Mouse (Mus musculus): ENCODE results near the gene Fam208b.
"Not testable (repeated sequence)": the region's sequence is repeated elsewhere in the genome, so short reads cannot be mapped to it uniquely, and the experiment has no call there.

Fam208b gene

GRCm38 (mm10) chr13:3519357-3519756, 91.6 kb downstream of the Fam208b start:
- DNase-seq (ENCODE audit: low spot score): not testable (repeated sequence)
